Mouse (Mus musculus): Measurements from ENCODE around the gene Mapk10. TPM values are rescaled to one million over a fixed set of nuclear protein-coding genes. Genes with fewer than 3 reads are reported as not detected.

The Mapk10 gene
- polyA plus RNA-seq, 1 experiment from 2014 or later: 132 TPM

DNA sequence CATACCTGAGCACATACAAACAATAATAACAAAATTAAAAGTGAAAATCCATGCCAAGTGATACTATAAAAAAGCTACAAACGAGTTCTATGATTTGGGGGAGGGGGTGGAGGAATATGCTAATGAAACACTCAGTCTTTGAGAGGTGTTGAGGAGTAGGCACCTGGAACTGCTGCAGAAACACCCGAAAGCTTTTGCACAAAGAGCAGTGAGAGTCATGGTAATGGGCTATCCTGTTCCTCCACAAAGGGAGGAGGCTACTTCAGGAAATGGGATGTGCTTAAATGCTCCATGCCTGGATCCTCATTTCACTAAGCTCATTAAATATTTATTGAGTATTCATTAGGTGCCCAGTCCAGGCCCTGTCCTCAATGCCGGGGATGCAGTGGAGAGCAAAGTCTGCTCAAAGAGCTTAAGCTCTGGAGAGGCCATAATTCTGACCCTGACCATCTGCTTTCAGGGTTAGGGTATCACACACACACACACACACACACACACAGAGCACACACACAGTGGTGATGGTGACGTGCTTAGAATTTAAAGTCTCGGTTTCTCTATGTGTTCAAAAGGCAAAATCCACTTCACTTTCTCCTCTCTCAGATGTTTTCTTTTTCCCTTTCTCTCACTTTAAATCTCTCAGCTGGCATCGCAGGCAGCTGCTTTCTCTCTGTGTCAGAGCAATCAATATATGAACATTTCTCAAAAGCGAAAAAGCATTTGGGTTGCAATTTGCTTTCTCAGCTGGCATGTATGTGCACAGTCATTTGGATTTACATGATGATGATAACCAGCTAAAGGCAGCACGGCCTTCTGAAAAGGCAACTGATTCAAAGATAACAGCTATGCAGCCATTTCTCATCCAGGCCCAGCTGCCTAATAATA is 50.6 kb downstream of the Mapk10 start:
- Histone ChIP-seq H3K27me3 (ENCODE audit: control insufficient read depth, insufficient read depth, low read depth, low read length) (no peaks in the 10 kb centered on the region), H3K4me1 (ENCODE audit: control insufficient read depth, insufficient read depth, low read length) (peaks cover 31% of the 10 kb centered on the region), H3K4me2 (ENCODE audit: low read length) (peak overlapping the region; percentile 24), H3K9ac (ENCODE audit: low read depth, low read length) (0 out of 2 replicates have a peak overlapping the region, but pooled peaks have one; percentile 5), H3K4me3 (ENCODE audit: low read depth, low read length) (no peak overlapping the region), H3K9me3 (replicated peaks; ENCODE audit: control insufficient read depth, low read length, poor library complexity, severe bottlenecking) (no peaks in the 10 kb centered on the region), H3K36me3 (ENCODE audit: control insufficient read depth, insufficient read depth, low read length) (no peaks in the 10 kb centered on the region), H3K27ac (ENCODE audit: low read length) (peak overlapping the region; percentile 75)
- 14% methylated on average over 8 of the region's 8 CpGs for whole genome bisulfite sequencing
- ATAC-seq: peak; percentile 80

DNA sequence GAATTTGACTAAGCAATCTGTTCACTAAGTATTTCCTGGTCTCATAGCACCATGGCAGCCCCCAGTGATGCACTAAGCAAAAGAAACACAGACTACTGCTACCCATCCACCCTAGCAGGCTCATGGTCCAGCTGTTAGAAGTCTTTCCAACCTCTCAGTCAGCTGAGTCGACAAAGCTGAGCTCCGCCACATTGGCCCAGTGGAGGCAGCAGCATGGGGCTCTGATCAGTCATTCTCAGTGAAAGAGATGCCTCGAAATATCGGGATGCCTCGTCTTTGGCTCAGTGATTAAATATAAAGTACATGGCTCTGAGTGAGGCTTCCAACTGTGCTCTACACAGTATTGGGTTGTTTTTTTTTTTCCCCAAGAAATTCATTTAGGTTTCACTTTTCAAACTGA is 70.2 kb downstream of the Mapk10 start:
- peak overlapping the region; percentile 70; the same call in 1 of the 2 replicates for H3K27ac ChIP-seq (ENCODE audit: low read length)
- H3K36me3 ChIP-seq (ENCODE audit: control insufficient read depth, insufficient read depth, low read length): no peaks in the 10 kb centered on the region
- peak; percentile 67; the same call in 1 of the 2 replicates for ATAC-seq
- H3K4me2 ChIP-seq (ENCODE audit: low read length): no peak overlapping the region
- no peaks in the 10 kb centered on the region for H3K9me3 ChIP-seq (replicated peaks; ENCODE audit: control insufficient read depth, low read length, poor library complexity, severe bottlenecking)
- WGBS: 28% methylated on average over 5 of the region's 5 CpGs
- peaks cover 7% of the 10 kb centered on the region for H3K4me1 ChIP-seq (ENCODE audit: control insufficient read depth, insufficient read depth, low read length)
- no peak overlapping the region for H3K4me3 ChIP-seq (ENCODE audit: low read depth, low read length)
- H3K9ac ChIP-seq (ENCODE audit: low read depth, low read length): no peak overlapping the region
- no peaks in the 10 kb centered on the region for H3K27me3 ChIP-seq (ENCODE audit: control insufficient read depth, insufficient read depth, low read depth, low read length)

DNA sequence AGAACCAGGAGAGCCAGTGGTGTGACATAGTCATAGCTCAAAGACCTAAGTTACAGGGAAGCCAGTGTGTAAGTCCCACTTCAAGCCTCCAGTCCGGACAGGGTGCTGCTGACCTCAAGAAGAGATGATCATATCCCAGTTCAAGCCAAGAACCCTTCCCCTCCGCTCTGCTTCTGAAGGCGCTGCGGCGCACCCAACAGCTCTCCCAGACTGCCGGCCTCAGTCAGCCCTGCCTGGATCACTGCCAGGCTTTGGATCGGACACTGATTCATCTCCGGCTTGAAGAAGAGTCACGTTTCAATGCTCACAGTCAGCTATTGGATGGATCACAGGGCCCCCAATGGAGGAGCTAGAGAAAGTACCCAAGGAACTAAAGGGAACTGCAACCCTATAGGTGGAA is 76.3 kb downstream of the Mapk10 start:
- no peaks in the 10 kb centered on the region for H3K9me3 ChIP-seq (replicated peaks; ENCODE audit: control insufficient read depth, low read length, poor library complexity, severe bottlenecking)
- H3K4me2 ChIP-seq (ENCODE audit: low read length): no peak overlapping the region
- ATAC-seq: no peak
- H3K36me3 ChIP-seq (ENCODE audit: control insufficient read depth, insufficient read depth, low read length): no peaks in the 10 kb centered on the region
- no peak overlapping the region for H3K4me3 ChIP-seq (ENCODE audit: low read depth, low read length)
- peaks cover 2% of the 10 kb centered on the region; the same call in 1 of the 2 replicates for H3K4me1 ChIP-seq (ENCODE audit: control insufficient read depth, insufficient read depth, low read length)
- no peak overlapping the region for H3K27ac ChIP-seq (ENCODE audit: low read length)
- no peak overlapping the region for H3K9ac ChIP-seq (ENCODE audit: low read depth, low read length)
- 76% methylated on average over 9 of the region's 9 CpGs for WGBS
- H3K27me3 ChIP-seq (ENCODE audit: control insufficient read depth, insufficient read depth, low read depth, low read length): no peaks in the 10 kb centered on the region

DNA sequence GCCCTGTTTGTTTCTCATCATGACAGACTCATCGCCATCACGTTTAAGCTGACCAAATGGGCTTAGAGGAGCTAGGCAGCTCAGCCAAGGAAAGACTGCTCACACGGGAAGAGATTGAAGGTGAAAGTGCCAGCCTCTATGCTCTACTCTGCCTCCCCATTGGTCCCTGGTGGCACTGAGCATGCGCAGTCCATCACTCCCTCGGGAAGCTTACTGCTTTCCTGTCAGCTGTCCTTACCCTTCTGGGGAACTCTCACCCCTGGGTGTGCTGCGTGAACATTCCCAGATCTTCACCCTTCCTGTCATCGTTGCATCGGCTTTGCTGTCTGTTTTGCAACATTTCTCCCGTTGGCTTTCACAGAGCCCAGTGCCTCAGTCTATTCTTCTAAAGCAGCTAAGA is 77.5 kb downstream of the Mapk10 start:
- no peaks in the 10 kb centered on the region for H3K36me3 ChIP-seq (ENCODE audit: control insufficient read depth, insufficient read depth, low read length)
- H3K9ac ChIP-seq (ENCODE audit: low read depth, low read length): no peak overlapping the region
- H3K4me3 ChIP-seq (ENCODE audit: low read depth, low read length): no peak overlapping the region
- H3K4me2 ChIP-seq (ENCODE audit: low read length): no peak overlapping the region
- no peak overlapping the region; the same call in 1 of the 2 replicates for H3K27ac ChIP-seq (ENCODE audit: low read length)
- peaks cover 2% of the 10 kb centered on the region; the same call in 1 of the 2 replicates for H3K4me1 ChIP-seq (ENCODE audit: control insufficient read depth, insufficient read depth, low read length)
- no peaks in the 10 kb centered on the region for H3K27me3 ChIP-seq (ENCODE audit: control insufficient read depth, insufficient read depth, low read depth, low read length)
- 80% methylated on average over 9 of the region's 9 CpGs for WGBS
- H3K9me3 ChIP-seq (replicated peaks; ENCODE audit: control insufficient read depth, low read length, poor library complexity, severe bottlenecking): no peaks in the 10 kb centered on the region
- ATAC-seq: no peak

DNA sequence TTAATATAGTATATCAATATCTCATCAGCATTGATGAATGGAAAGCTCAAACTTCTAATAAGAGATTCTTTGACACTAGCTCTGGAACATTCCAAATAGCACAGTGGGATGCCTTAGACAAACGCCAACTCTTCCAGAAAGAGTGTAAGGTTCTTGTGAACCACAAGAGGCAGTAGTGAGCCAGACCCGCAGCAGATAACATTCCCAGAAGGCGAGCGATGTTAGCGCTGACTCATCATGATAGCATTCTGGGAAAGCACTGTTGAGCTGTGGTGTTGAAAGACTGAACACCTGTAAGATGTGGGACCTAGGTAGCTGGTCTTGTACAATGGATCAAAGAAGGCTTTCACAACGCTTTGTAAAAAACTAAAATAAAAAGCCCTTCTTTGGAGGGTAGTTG is 78.3 kb downstream of the Mapk10 start:
- no peak for ATAC-seq
- no peak overlapping the region for H3K4me3 ChIP-seq (ENCODE audit: low read depth, low read length)
- H3K4me1 ChIP-seq (ENCODE audit: control insufficient read depth, insufficient read depth, low read length): peaks cover 2% of the 10 kb centered on the region; the same call in 1 of the 2 replicates
- no peak overlapping the region for H3K27ac ChIP-seq (ENCODE audit: low read length)
- no peak overlapping the region for H3K9ac ChIP-seq (ENCODE audit: low read depth, low read length)
- H3K27me3 ChIP-seq (ENCODE audit: control insufficient read depth, insufficient read depth, low read depth, low read length): no peaks in the 10 kb centered on the region
- no peaks in the 10 kb centered on the region for H3K9me3 ChIP-seq (replicated peaks; ENCODE audit: control insufficient read depth, low read length, poor library complexity, severe bottlenecking)
- WGBS: 78% methylated on average over 6 of the region's 6 CpGs
- no peaks in the 10 kb centered on the region for H3K36me3 ChIP-seq (ENCODE audit: control insufficient read depth, insufficient read depth, low read length)
- no peak overlapping the region for H3K4me2 ChIP-seq (ENCODE audit: low read length)

DNA sequence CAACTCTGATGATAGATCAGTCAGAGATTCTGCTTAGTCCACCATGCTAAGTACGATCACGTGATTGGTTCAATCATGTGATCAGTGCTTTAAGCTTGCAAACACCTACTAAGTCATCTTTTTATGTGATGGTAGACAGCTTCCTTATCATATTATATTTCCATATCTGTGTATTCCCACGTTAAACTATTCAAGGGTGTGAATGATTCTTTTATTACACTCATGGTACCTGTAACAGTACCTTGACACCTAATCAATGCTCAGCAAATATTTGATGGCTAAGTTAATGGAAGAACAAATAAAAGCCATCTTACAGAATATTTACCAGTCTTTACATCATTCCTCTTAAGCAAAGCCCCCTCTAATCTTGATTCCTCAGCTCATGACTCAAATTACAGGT is 91.5 kb downstream of the Mapk10 start:
- H3K4me1 ChIP-seq (ENCODE audit: control insufficient read depth, insufficient read depth, low read length): no peaks in the 10 kb centered on the region
- no peak overlapping the region for H3K4me2 ChIP-seq (ENCODE audit: low read length)
- H3K4me3 ChIP-seq (ENCODE audit: low read depth, low read length): no peak overlapping the region
- H3K27me3 ChIP-seq (ENCODE audit: control insufficient read depth, insufficient read depth, low read depth, low read length): no peaks in the 10 kb centered on the region
- H3K9ac ChIP-seq (ENCODE audit: low read depth, low read length): no peak overlapping the region
- H3K27ac ChIP-seq (ENCODE audit: low read length): no peak overlapping the region
- ATAC-seq: no peak
- H3K9me3 ChIP-seq (replicated peaks; ENCODE audit: control insufficient read depth, low read length, poor library complexity, severe bottlenecking): no peaks in the 10 kb centered on the region
- no peaks in the 10 kb centered on the region for H3K36me3 ChIP-seq (ENCODE audit: control insufficient read depth, insufficient read depth, low read length)
- WGBS: 93% methylated on average over 3 of the region's 3 CpGs

DNA sequence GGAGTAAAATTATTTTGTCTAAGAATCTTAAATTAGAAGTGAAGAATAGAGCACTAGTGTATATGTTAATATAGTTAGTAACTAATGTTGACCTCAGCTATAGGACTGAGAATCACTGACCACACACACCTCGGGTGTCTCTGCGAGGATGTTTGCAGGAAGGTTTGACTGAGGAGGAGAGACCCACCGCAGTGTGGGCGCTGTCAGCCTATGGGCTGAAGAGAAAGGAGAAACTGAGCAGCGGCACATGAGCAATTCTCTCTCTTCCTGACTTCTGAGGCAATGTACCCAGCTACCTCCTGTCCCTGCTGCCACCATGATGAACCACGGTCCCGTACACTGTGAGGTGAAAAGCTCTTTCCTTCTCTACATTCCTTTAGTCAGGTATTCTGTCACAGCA is 95.6 kb downstream of the Mapk10 start:
- no peak overlapping the region for H3K4me2 ChIP-seq (ENCODE audit: low read length)
- no peaks in the 10 kb centered on the region for H3K4me1 ChIP-seq (ENCODE audit: control insufficient read depth, insufficient read depth, low read length)
- H3K36me3 ChIP-seq (ENCODE audit: control insufficient read depth, insufficient read depth, low read length): no peaks in the 10 kb centered on the region
- no peak overlapping the region for H3K27ac ChIP-seq (ENCODE audit: low read length)
- H3K4me3 ChIP-seq (ENCODE audit: low read depth, low read length): no peak overlapping the region
- WGBS: 92% methylated on average over 7 of the region's 7 CpGs
- H3K9me3 ChIP-seq (replicated peaks; ENCODE audit: control insufficient read depth, low read length, poor library complexity, severe bottlenecking): no peaks in the 10 kb centered on the region
- no peaks in the 10 kb centered on the region for H3K27me3 ChIP-seq (ENCODE audit: control insufficient read depth, insufficient read depth, low read depth, low read length)
- H3K9ac ChIP-seq (ENCODE audit: low read depth, low read length): no peak overlapping the region
- ATAC-seq: no peak

DNA sequence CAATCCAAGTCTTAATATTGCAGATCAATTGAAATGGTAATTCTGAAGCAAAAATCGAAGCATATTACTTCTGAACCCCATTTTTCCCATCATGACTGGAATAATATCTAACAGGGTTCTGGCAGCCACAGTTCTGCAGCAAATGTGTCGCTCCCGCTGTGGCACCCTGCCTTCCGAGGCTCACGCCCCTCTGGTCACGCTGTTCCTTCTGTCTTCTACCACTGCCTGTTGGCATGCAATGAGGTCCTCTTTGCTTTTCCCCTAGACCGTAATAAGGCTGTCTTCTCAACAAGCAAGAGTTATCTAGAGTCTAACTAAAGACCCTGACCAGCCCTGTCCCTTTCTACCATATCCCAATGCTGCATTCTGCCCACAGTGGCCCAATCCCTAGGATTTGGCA is 98.7 kb downstream of the Mapk10 start:
- no peaks in the 10 kb centered on the region for H3K27me3 ChIP-seq (ENCODE audit: control insufficient read depth, insufficient read depth, low read depth, low read length)
- peaks cover 1% of the 10 kb centered on the region; the same call in 1 of the 2 replicates for H3K36me3 ChIP-seq (ENCODE audit: control insufficient read depth, insufficient read depth, low read length)
- no peak overlapping the region for H3K9ac ChIP-seq (ENCODE audit: low read depth, low read length)
- no peak for ATAC-seq
- no peaks in the 10 kb centered on the region for H3K4me1 ChIP-seq (ENCODE audit: control insufficient read depth, insufficient read depth, low read length)
- no peak overlapping the region for H3K4me2 ChIP-seq (ENCODE audit: low read length)
- H3K9me3 ChIP-seq (replicated peaks; ENCODE audit: control insufficient read depth, low read length, poor library complexity, severe bottlenecking): no peaks in the 10 kb centered on the region
- H3K4me3 ChIP-seq (ENCODE audit: low read depth, low read length): no peak overlapping the region
- H3K27ac ChIP-seq (ENCODE audit: low read length): no peak overlapping the region
- WGBS: 94% methylated on average over 7 of the region's 7 CpGs

DNA sequence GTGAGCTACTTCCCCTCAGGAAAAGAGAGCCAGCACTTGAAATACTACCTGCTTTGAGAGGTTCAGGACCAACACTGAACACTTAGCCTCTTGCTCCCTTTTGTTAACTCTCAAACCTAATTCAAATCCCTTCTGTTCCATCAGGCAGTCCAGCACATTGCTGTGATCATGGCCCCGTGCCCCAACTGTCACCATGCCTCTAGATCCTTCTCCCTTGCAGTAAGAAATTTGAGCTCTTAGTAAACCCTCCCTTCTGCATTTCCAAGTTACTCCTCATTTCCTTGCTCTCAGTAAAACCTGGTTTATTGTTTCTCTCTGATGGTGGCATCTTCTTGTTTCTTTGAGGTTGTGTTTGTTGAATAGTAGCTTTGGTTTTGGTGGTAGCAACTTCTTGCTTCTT is 101.7 kb downstream of the Mapk10 start:
- Histone ChIP-seq H3K4me2 (ENCODE audit: low read length) (no peak overlapping the region), H3K27me3 (ENCODE audit: control insufficient read depth, insufficient read depth, low read depth, low read length) (no peaks in the 10 kb centered on the region), H3K36me3 (ENCODE audit: control insufficient read depth, insufficient read depth, low read length) (peaks cover 4% of the 10 kb centered on the region; the same call in 1 of the 2 replicates), H3K9ac (ENCODE audit: low read depth, low read length) (no peak overlapping the region), H3K4me1 (ENCODE audit: control insufficient read depth, insufficient read depth, low read length) (no peaks in the 10 kb centered on the region), H3K27ac (ENCODE audit: low read length) (no peak overlapping the region), H3K4me3 (ENCODE audit: low read depth, low read length) (no peak overlapping the region), H3K9me3 (replicated peaks; ENCODE audit: control insufficient read depth, low read length, poor library complexity, severe bottlenecking) (no peaks in the 10 kb centered on the region)
- ATAC-seq: no peak
- WGBS: 79% methylated on average over 1 of the region's 1 CpGs
